Mouse (Mus musculus) macrophage (primary cell): ENCODE results near the gene Tmem30a. TPM values are rescaled to one million over a fixed set of nuclear protein-coding genes. Genes with fewer than 3 reads are reported as not detected.

ENCODE experiments used
- H3K27ac ChIP-seq: fragments of 350-480 bp; formaldehyde crosslinking; 2 replicates; pipeline ENCODE4 v1.9.0; 2021
- H3K36me3 ChIP-seq: fragments of 350-480 bp; formaldehyde crosslinking; 2 replicates; pipeline ENCODE4 v1.9.0; 2021; ENCODE audit errors: inconsistent target
- H3K4me3 ChIP-seq: fragments of 350-480 bp; formaldehyde crosslinking; 2 replicates; pipeline ENCODE4 v1.9.0; 2021; ENCODE audit errors: inconsistent target
- H3K79me2 ChIP-seq: fragments of 350-480 bp; formaldehyde crosslinking; 2 replicates; pipeline ENCODE4 v1.9.0; 2021; ENCODE audit errors: inconsistent target
- WGBS: methylation state at CpG from one replicate; pipeline ENCODE4 v1.1.7; 2026; ENCODE audit warnings: inconsistent platforms; ENCODE audit not compliant: missing documents; 5-methylcytosine and 5-hydroxymethylcytosine counted together
- polyA plus RNA-seq: library from polyadenylated mRNA; stranded (reverse); fragments of 250-400 nt; gene quantifications from 3 replicates; pipeline ENCODE4 v1.2.4, GENCODE M21; 2018; ENCODE audit warnings: inconsistent platforms

Tmem30a gene
- polyA plus RNA-seq, 1 experiment from 2014 or later = 97.6 TPM

DNA sequence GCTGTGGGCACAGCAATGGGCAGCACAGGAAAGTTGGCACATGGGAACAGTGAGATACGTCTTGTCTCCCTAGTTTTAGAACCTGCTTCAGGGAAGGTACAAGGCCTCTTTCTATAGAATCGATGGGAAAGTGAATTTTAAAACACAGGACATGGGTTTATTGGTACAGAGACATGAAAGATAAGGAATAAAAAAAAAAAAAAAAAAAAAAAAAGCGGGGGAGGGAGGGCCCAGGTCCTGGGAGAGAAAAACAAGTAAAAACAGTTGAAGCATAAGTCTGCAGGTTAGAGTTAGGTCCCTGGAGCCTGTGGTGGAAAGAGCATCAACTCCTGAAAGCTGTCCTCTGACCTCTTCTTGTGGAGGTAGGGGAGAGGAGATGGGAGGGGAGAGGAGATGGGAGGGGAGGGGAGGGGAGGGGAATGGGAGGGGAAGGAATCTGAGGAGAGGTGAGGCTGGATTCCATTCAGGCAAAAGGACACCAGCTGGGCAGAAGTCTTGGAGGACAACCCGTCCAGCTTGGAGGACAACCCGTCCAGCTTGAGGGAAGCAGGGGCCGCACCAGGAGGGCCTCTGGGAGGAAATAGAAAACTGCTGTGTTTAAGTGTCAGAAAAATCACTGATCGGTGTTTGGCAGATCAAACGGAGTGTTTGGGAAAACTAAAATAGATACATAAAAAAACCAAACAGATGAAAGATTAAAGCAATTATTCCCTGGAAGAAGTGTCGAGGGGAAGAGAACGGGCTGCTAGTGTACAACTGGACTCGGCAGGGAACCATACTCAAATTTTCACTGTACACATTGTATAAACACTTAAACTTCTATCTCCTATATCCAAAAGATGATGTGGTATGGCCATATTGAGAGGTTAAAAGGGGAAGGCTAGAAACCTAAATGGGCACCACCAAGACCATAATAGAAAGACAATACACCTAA, 17.9 kb upstream of the Tmem30a start:
- Histone ChIP-seq H3K36me3 (no peaks in the 10 kb centered on the region), H3K79me2 (no peaks in the 10 kb centered on the region), H3K27ac (no peak overlapping the region), H3K4me3 (no peak overlapping the region)
- 78% methylated on average over 10 of the region's 11 CpGs for WGBS

DNA sequence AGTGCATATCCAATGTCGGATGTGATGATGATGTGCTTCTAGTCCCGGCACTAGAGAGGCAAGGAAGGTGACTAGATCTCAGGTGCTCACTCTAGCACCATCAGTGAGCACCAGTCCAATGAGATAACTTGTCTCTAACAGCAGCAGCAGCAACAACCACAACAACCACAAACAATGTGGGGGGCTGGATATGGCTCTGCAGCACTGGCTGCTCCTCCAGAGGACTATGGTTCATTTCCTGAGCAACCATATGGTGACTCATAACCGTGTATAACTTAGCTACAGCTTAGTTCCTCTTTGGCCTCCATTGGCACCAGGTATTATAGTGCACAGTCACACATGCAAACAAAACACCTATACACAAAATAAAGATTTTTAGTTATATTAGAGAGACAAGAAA, 17.2 kb upstream of the Tmem30a start:
- WGBS = 6% methylated on average over 3 of the region's 3 CpGs
- no peak overlapping the region for H3K27ac ChIP-seq
- no peaks in the 10 kb centered on the region for H3K36me3 ChIP-seq
- no peaks in the 10 kb centered on the region for H3K79me2 ChIP-seq
- no peak overlapping the region for H3K4me3 ChIP-seq

DNA sequence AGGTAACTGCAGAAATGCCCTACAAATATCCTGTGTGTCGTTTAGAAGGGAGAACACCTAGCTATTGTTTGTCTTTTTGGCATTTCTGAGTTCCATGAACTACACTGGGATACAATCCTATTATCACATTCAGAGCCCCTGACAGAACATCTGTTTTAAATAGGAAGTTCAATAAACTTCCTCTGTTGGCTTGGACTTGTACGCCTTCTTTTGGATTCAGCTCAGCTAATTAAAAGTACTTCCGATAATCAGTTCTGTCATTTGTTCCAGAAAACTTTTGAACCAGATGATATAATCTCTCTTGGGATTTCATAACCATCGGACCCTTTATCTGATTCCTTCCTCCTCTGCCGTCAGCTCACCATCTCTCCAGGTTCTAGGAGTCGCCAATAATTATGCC, 16.1 kb upstream of the Tmem30a start:
- Histone ChIP-seq H3K79me2 (no peaks in the 10 kb centered on the region), H3K4me3 (no peak overlapping the region), H3K27ac (no peak overlapping the region), H3K36me3 (no peaks in the 10 kb centered on the region)
- 43% methylated on average over 6 of the region's 6 CpGs for WGBS

DNA sequence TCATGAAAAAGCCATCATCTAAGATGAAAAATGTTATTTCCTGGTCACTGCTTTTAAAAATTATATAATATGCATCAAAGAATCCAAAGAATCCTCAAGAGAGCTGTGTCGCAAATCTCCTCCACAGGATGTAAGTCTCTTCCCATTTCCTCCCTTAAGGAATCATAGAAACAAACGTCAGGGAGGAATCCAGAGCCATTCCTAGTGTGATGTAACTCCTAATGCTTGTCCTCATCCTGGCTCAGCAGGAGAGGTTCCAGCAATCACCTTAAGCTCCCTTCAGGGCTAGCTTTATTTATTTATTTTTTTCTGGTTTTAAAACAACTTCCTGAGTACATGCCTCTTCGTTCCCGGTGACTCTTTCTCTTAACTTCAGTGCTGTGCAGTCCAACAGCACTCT, 13.9 kb upstream of the Tmem30a start:
- H3K4me3 ChIP-seq = no peak overlapping the region
- WGBS = 26% methylated on average over 4 of the region's 4 CpGs
- H3K36me3 ChIP-seq = no peaks in the 10 kb centered on the region
- H3K79me2 ChIP-seq = no peaks in the 10 kb centered on the region
- no peak overlapping the region for H3K27ac ChIP-seq

DNA sequence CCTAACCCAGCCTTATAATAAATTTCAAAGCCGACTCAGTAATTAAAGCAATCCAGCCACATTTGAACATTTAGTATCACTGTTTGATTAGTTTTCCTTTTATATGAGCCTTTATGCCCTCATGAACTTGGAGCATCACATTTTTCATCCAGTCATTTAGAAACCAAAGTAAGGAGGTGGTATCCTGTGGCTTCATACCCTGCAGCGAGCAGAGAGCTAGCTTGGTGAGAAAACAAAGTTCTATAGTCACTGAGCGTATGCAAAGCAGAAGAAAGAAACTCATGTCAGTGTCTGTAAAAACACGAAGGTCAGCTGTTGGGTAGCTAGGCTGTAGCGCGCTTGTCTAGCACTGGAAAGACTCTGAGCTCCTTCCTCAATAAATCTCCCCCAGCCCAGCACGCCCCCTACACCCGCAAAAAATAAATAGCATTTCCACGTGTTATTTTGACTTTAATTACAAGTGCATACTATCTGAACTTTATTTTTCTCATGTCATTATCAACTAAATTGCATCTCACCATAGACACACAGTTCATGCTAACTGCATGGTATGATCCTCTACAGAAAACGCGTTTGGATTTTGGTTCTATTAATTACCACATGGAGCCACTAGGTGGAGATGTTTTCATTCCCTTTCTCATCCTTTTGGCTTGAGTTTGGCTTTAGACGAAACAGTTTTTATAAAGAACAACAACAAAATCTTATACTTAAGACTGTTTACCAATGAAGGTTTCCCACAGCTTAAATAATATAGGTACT, 13.2 kb upstream of the Tmem30a start:
- Histone ChIP-seq H3K27ac (no peak overlapping the region), H3K4me3 (no peak overlapping the region), H3K36me3 (no peaks in the 10 kb centered on the region), H3K79me2 (no peaks in the 10 kb centered on the region)
- 36% methylated on average over 10 of the region's 12 CpGs for WGBS

DNA sequence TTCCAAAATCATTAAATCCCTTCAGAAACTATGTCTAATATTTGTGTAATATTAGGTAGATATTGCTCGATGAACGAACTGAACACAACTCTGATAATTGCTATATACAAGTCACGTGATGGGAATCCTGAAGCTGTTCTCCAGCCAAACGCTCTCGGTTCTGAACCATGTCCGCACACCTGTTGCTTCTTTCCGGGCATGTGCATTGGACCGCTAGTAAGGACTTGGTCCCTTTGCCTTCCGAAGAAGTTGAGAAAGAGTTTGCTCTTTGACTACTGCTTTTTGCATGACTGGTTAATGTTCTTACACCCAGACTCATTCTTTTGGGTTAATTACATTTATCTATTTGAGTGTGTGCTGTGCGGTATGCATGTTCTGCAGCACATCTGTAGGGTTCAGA, 12.1 kb upstream of the Tmem30a start:
- 98% methylated on average over 9 of the region's 10 CpGs for WGBS
- H3K36me3 ChIP-seq = no peaks in the 10 kb centered on the region
- H3K4me3 ChIP-seq = no peak overlapping the region
- no peak overlapping the region for H3K27ac ChIP-seq
- no peaks in the 10 kb centered on the region for H3K79me2 ChIP-seq

DNA sequence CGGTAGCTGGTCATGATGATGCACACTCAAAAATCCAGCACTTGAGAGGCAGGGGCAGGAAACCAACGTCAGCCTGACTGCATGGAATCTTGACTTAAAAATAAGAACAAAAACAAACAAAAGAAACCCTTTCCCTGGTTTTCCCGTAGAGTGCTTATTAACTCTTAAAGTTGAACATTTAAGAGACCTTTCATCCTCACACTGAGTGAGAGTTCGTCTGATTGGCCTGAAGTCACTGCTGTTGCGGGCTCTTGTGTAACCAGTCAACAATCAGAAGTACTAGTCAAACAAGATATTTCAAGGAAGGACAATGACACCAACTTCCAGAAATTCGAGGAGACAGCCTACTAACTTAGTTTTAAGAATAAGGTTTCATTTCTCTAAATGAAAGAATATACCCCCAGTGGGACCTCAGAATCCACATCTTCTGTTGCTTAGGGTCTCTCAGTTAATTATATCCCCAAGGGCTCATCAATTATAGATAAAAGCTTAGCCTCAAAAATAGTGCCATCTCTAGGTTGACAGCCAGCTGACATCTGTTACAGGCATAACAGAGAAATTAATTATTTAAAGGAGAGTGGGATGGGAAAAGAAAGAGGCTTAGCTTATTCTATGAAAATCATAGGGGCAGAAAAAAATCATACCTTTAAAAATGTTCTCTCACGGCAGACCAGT, 3.3 kb upstream of the Tmem30a start:
- 73% methylated on average over 7 of the region's 7 CpGs for WGBS
- Histone ChIP-seq H3K36me3 (no peaks in the 10 kb centered on the region), H3K27ac (no peak overlapping the region), H3K4me3 (no peak overlapping the region), H3K79me2 (peaks cover 14% of the 10 kb centered on the region)

DNA sequence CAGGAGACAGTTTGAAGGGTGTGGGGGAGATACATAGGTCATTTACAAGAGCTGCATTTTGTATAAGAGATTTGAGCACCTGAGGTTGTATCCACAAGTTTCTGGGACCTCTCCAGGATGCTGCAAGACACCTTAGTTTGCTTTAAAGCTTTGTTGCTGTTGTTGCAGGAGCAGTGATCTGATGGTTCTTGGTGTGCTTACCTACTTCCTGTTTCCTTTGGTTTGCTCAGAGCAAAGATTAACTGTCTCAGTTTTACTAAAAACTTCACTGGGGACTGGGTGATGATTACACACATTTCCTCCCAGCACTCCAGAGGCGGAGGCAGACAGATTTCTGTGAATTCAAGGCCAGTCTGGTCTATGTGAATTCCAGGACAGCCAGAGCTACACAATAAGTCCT, 1.8 kb upstream of the Tmem30a start:
- Histone ChIP-seq H3K79me2 (peaks cover 29% of the 10 kb centered on the region), H3K36me3 (no peaks in the 10 kb centered on the region), H3K4me3 (no peak overlapping the region), H3K27ac (no peak overlapping the region)
- 15% methylated on average over 1 of the region's 1 CpGs for WGBS

DNA sequence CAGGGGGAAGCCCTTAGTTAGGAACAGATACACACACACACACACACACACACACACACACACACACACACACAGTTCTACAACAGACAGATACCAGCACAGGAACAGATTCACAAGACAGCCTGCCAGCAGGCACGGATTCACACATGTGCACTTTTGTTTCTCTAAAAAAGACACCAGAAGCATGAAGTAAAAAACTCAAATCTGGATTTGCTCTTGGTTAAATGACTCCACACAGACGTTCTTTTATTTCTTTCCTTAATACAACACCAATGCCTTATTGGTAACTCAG, 7.6 kb downstream of the Tmem30a start:
- Histone ChIP-seq H3K79me2 (peaks cover 99% of the 10 kb centered on the region), H3K27ac (no peak overlapping the region), H3K36me3 (no peaks in the 10 kb centered on the region), H3K4me3 (no peak overlapping the region)
- WGBS = 83% methylated on average over 2 of the region's 2 CpGs

DNA sequence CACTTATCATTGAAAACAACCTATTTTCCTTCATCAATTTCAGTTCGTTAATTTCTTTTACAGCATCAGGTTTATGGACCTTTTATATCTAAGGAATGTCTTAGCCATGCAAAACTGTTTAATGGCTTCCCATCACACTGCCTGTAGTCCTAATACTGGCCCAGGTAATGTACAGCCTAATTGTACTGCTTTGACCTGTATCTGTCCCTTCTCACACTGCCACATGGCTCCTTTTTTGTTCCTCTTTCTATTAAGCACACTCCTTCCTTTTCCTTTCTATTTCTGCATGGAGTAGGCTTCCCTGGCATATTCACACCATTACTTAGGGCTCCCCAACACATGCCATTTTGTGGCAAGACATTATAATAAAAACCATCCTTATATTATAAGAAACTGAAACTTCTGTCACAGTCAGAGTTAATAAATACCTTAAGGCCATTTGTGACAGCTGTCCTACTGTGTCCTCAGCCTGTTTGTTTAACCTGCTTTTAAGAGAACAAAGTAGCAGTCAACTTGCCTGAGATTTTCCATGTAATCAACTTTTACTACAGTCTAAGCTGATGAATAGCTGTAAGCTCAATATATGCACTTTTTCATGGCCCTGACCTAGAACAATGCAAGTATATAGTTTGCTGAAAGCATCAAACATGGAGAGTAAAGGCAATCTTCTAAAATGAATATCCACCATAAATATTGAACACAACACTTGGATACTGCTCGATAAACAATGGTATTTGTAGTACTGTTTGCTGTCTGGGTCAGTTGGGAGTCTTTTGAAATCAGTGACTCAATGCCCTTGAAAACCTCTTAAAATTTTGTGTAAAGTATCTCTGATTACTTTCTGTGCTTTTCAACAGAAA, 8.1 kb downstream of the Tmem30a start:
- H3K4me3 ChIP-seq = no peak overlapping the region
- peaks cover 99% of the 10 kb centered on the region for H3K79me2 ChIP-seq
- no peaks in the 10 kb centered on the region for H3K36me3 ChIP-seq
- WGBS = 100% methylated on average over 1 of the region's 2 CpGs
- H3K27ac ChIP-seq = no peak overlapping the region

DNA sequence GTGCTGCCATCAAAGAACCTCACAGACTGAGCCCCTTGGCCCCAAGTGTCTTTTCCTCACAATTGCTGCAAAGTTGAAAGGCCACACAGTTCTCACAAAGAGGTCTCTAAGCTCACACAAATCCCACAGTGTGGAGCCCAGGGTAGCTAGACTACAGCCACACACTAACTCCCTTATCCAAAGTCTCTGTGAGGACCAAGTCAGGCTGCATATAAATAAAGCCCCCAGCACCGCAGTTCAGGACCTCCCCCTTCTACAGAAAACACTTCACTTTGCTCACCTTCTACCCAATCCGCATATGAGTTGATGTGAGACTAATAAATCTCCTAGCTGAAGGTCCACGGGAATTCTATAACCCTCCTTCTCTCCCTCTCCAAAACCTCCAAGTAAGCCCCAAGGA, 8.9 kb downstream of the Tmem30a start:
- WGBS = 72% methylated on average over 3 of the region's 3 CpGs
- no peak overlapping the region for H3K27ac ChIP-seq
- no peaks in the 10 kb centered on the region for H3K36me3 ChIP-seq
- no peak overlapping the region for H3K4me3 ChIP-seq
- H3K79me2 ChIP-seq = peaks cover 99% of the 10 kb centered on the region

DNA sequence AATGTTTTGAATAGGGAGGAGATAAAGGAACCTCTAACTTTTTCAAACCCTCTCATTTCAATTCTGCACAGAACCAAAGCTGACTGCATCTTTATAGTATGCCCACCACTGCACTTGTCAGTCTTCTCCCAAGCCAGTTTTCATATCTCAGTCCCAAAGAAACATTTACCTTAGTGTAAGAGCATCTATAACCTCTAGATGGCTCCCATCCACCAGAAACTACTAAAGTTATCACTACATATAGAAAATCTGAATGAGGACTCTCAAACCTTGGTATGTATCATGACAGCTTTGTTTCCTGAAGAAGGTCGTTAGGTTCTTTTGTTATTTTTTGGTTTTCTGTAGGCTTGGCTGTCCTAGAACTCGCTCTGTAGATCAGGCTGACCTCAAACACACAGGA, 14.0 kb downstream of the Tmem30a start:
- no peak overlapping the region for H3K4me3 ChIP-seq
- WGBS = 66% methylated on average over 2 of the region's 2 CpGs
- peaks cover 71% of the 10 kb centered on the region for H3K79me2 ChIP-seq
- H3K27ac ChIP-seq = no peak overlapping the region
- peaks cover 17% of the 10 kb centered on the region; the same call in 1 of the 2 replicates for H3K36me3 ChIP-seq

DNA sequence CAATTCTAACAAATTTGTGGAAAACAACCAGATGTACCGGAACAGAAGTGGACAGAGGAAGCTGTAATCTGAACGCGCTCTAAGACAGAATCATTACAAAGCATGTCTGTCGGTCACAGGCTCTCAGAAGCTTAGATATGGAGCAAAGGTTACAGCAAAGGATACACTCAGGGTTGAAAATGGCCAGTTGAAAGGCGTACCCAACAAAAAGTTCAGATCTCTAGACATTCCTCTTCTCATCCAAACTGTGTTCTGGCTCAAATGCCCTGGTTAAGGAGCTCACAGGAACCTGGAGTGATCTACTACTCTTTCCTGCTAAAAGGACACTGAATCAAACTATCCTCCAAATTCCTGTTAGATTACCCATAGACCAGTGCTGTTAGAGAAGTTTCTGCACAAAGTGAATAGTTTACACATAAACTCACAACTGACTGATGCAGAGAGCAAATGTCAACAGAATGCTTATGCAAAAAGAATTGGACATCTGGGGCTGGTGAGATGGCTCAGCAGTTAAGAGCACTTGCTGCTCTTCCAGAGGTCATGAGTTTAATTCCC, 26.2 kb downstream of the Tmem30a start:
- 100% methylated on average over 5 of the region's 5 CpGs for WGBS
- no peaks in the 10 kb centered on the region for H3K36me3 ChIP-seq
- no peaks in the 10 kb centered on the region for H3K79me2 ChIP-seq
- H3K4me3 ChIP-seq = no peak overlapping the region
- H3K27ac ChIP-seq = no peak overlapping the region

DNA sequence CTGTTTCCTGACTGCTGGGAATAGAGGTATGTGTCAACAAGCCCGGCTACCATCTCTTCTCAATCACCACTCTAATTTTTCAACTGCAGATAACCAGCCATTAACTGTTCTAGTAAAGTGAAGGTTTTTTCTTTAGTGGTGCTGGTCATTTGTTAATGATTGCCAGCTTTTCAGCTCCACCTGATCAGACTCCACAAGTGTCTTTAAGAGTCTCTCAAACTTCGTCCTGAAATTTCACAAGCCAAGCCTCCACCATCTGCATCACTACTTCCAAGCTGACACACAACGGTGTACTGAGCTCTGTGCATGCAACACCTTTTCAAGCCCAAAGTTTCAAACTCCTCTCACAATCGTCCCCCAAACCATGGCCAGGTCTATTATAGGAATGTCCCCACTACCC, 28.0 kb downstream of the Tmem30a start:
- Histone ChIP-seq H3K36me3 (no peaks in the 10 kb centered on the region), H3K79me2 (no peaks in the 10 kb centered on the region), H3K4me3 (no peak overlapping the region), H3K27ac (no peak overlapping the region)
- 85% methylated on average over 4 of the region's 4 CpGs for WGBS
